Mouse (Mus musculus): ENCODE measurements around the gene Zfp358.

DNA sequence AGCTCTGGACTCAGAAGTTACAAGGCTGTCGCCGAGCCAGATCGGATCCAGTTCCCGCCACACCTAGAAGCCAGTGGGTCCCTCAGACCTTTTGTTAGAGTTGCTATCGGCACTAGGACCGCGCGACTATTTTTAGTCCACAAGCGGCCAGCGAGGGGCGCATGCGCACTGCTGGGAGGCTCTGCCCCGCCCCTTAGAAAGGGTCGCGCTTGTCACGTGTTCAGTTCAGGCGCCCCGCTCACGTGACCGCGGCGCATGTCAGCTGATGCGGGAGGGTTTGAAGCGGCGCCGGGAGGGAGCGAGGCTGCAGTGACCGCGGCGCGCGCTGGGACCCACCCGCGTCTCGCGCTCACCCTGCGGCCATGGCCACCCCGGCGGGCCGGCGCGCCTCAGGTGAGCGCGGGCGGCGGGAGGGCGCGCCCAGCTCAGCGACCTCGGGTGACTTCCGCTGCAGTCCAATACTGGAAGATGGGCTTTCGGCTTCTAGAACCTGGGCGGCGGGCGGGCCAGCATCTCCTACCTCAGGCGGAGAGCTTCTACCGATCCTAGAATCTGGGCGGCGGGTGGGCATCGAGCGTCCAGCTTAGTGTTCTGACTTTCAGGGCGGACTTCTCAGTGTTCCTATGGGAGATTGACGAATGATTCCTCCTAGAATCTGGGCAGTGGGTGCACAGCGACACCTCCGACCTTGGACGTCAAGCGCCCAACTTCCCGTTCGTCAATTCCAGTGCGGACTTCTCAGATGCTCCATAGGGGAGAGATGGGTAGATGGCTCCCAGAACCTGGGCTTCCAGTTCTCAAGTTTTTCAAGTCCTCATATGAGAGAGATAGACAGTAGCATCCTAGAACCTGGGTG lies 7.5 kb downstream of the Zfp358 start, which contains the start of gene Mcoln1:
- TF ChIP-seq CTCF (IDR thresholded peaks at IDR 0.05; ENCODE audit: borderline replicate concordance, control insufficient read depth, extremely low read depth, insufficient read depth, low read length, poor library complexity) (0 out of 2 replicates have a peak, but pooled peaks have one; percentile 55), POLR2A (IDR thresholded peaks at IDR 0.05; ENCODE audit: control insufficient read depth, extremely low read depth, insufficient read depth, low read length, poor library complexity) (peak; percentile 79)

Measured in thymus, adult 2 months (tissue).